Mouse (Mus musculus) bone marrow macrophage, adult 2 months (primary cell): ENCODE measurements around the gene Irf1.

Source experiments
- CTCF ChIP-seq: IDR thresholded peaks from 2 replicates; pipeline ENCODE4 v1.5.1; 2012; ENCODE audit warnings: low read depth, mild to moderate bottlenecking, low read length, moderate library complexity
- POLR2A ChIP-seq: IDR thresholded peaks from 2 replicates; pipeline ENCODE4 v1.6.1; 2012; ENCODE audit warnings: mild to moderate bottlenecking, low read depth, low read length, borderline replicate concordance

- TF ChIP-seq CTCF (no peak), POLR2A (no peak)
Measured at GRCm38 (mm10) chr11:53820516-53821170, 50.8 kb downstream of the Irf1 start.
